Mouse (Mus musculus) testis, adult 2 months (tissue): ENCODE results near the gene Gm43191. TPM values are rescaled to one million over a fixed set of nuclear protein-coding genes. Genes with fewer than 3 reads are reported as not detected.

Experiments used
- H3K27ac ChIP-seq: fragments of 200-500 bp; 2 replicates; pipeline ENCODE4 v1.5.1; 2012; ENCODE audit warnings: low read depth, low read length; ENCODE audit not compliant: control insufficient read depth, insufficient read depth
- H3K27me3 ChIP-seq: fragments of 200-500 bp; 2 replicates; pipeline ENCODE4 v1.6.1; 2012; ENCODE audit warnings: mild to moderate bottlenecking, low read length, moderate library complexity; ENCODE audit not compliant: control insufficient read depth, insufficient read depth
- H3K36me3 ChIP-seq: fragments of 200-500 bp; 2 replicates; pipeline ENCODE4 v1.6.1; 2012; ENCODE audit warnings: mild to moderate bottlenecking, low read length; ENCODE audit not compliant: control insufficient read depth, insufficient read depth
- H3K4me1 ChIP-seq: fragments of 200-500 bp; 2 replicates; pipeline ENCODE4 v1.6.1; 2012; ENCODE audit warnings: low read length; ENCODE audit not compliant: control insufficient read depth, insufficient read depth
- H3K4me3 ChIP-seq: fragments of 200-500 bp; 2 replicates; pipeline ENCODE4 v1.5.1; 2012; ENCODE audit warnings: low read depth, mild to moderate bottlenecking, low read length, moderate library complexity, mixed read lengths; ENCODE audit not compliant: control insufficient read depth
- CTCF ChIP-seq: fragments of 200-500 bp; IDR thresholded peaks from 2 replicates; pipeline ENCODE4 v1.5.1; 2012; ENCODE audit warnings: low read depth, mild to moderate bottlenecking, inconsistent platforms, low read length, moderate library complexity; ENCODE audit not compliant: control insufficient read depth, insufficient read depth, insufficient replicate concordance
- POLR2A ChIP-seq: fragments of 200-500 bp; IDR thresholded peaks from 2 replicates; pipeline ENCODE4 v1.6.1; 2012; ENCODE audit warnings: low read depth, mild to moderate bottlenecking, inconsistent platforms, low read length, moderate library complexity; ENCODE audit not compliant: control insufficient read depth
- polyA plus RNA-seq: library from polyadenylated mRNA; depleted of rRNA; stranded (reverse); fragments of >200 nt; gene quantifications from 2 replicates; pipeline ENCODE4 v1.2.3, GENCODE M21; 2012; rRNA removed

The Gm43191 gene
- 0.19 TPM in 1 of 2 replicates, not detected in the other for polyA plus RNA-seq

DNA sequence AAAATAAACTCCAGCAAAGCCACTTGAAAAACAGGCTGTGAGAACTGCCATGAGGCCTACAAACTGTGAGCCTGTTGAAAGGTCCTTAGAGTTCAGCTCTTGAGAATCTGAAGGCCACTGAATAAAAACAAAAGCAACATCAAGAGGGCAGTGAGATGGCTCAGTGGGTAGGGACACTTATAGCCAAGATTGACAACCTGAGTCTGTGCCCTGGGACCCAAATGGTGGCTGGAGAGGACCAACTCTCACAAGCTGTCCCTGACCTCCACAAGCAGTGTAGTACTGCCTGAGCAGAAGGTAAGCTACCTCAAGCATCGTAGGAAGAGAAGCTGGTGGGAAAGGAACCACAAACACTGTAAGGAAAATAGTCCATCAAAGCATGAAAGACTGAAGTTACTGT lies at the start of gene Gm43191:
TSS of gene Gm43191 (minus strand) at position 101 of the 400 bp plus-strand sequence.
- H3K36me3 ChIP-seq, result no peaks in the 10 kb centered on the region
- TF ChIP-seq POLR2A, result no peak
- no peak for TF ChIP-seq CTCF
- H3K4me1 ChIP-seq, result no peaks in the 10 kb centered on the region
- no peak within 1 kb of the TSS for H3K27ac ChIP-seq
- H3K27me3 ChIP-seq, result no peaks in the 10 kb centered on the region
- no peak within 1 kb of the TSS for H3K4me3 ChIP-seq

DNA sequence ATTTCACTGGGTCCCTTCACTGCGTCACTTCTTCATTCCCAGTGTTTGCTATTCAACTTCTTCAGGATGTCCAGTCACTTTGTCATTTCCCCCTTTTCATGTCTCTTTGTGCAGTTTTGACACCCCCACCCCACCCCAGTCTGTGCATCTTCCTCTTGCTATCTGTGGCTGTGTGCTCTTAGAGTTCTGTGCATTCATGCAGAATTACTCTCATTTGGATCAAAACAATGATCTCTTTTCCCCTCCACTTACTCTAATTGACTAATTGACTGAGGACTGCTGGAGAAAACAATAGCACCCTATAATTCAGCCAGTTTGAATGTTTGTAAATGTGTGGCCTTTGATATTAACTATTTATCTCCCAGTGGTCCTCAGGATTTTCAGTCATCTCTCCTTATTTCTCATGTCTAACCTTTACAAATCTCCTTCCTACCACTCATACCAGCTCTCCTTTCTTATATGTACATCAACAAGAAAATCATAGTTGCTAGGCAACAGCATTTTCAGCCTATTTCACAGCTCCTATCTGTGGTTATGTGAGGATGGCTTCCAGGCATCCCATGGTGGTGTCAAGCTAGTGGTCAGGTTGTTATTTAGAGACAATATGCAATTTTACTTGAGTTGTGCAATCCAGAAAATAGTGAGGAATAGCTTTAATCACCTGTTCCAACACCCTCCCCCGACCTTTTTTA lies 48.6 kb upstream of the Gm43191 start:
- Histone ChIP-seq H3K36me3 (no peaks in the 10 kb centered on the region), H3K4me3 (no peak overlapping the region), H3K27ac (no peak overlapping the region), H3K4me1 (no peaks in the 10 kb centered on the region), H3K27me3 (no peaks in the 10 kb centered on the region)
- TF ChIP-seq POLR2A (no peak), CTCF (no peak)

DNA sequence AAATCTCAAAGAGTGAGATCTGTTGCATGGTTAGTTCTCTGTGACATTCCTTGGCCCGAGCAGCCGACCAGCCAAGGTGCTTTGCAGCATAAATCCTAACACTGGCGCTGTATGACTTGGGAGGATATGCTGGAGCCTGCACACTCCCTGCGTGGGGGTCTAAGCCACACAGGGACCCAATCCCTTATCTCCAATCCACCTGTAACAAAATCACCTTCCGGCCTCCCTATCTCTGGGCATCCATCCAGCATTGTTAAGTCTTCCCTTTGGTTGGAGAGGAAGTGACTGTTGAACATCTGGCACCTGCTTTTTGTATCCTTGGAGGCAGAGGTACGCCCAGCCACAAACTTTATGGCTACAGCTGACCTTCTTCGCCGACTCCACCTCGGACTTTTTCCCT lies 45.7 kb upstream of the Gm43191 start:
- H3K4me3 ChIP-seq, result no peak overlapping the region
- H3K27ac ChIP-seq, result no peak overlapping the region
- H3K4me1 ChIP-seq, result no peaks in the 10 kb centered on the region

DNA sequence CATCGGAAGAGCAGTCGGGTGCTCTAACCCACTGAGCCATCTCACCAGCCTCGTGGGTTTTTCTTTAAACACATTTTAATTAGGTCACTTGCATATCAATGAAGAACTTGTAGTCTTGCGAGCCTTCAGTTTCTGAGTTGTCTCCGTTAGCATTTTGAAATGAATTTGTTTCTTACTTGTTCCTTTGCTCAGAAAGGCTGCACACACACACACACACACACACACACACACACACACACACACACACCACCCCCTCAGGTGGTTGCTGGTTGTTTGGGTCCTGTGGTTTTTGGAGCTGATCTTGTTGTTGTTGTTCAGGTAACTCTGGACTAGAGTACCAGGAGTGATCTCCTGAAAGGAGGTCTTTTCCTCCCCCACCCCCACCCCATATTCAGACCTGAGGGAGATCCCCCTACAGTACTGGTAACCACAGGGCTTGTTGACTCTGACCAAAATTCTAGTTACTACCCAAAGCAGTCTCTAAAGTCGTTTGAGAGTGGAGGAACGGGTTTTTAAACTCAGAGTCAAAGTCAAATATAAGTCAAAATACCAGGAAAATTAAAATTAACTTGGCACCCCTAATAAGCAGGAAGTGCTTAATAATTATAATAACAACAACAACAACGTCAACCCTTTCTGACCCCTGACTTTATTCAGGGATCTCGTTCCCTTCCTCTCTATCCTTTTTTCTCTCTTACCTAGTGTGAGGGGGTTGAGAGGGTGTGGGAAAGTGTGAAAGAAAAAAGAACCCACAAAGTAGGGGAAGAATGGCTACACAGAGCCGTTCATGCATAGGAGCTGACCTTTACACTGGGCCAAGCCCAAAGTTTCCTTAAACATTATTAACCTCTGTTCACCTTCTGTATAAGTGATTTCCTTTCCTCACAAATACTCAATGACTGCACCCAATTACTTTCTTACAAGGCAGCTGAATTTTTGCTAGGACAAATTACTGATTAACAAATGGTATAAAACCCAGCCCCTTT lies 42.7 kb upstream of the Gm43191 start:
- no peaks in the 10 kb centered on the region for H3K36me3 ChIP-seq
- no peak overlapping the region for H3K27ac ChIP-seq
- H3K4me1 ChIP-seq, result no peaks in the 10 kb centered on the region
- H3K4me3 ChIP-seq, result no peak overlapping the region
- TF ChIP-seq CTCF, result no peak
- no peak for TF ChIP-seq POLR2A
- no peaks in the 10 kb centered on the region for H3K27me3 ChIP-seq

More for the DNA sequence above, 45.7 kb upstream of the Gm43191 start:
- H3K27me3 ChIP-seq, result no peaks in the 10 kb centered on the region
- no peaks in the 10 kb centered on the region for H3K36me3 ChIP-seq
- no peak for TF ChIP-seq CTCF
- TF ChIP-seq POLR2A, result no peak

DNA sequence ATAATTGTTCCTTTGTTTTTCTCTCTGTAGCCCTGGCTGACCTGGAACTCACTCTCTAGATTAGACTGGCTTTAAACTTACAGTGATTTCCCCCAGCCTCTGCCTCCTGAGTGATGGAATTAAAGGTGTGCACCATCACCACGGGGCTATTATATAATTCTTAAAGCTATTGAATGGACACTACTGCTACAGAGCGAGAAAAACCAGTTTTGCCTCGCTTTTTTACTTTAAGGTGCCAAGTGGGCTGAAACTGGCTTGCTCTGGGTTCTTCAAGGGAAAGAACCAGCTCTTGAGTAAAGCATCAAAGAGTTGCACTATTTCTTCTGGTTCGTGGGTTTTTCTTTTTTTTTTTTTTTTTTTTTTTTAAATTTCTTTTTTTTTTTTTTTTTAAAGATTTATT lies 41.9 kb upstream of the Gm43191 start:
- Histone ChIP-seq H3K4me1 (no peaks in the 10 kb centered on the region), H3K27ac (no peak overlapping the region), H3K36me3 (no peaks in the 10 kb centered on the region), H3K4me3 (no peak overlapping the region), H3K27me3 (no peaks in the 10 kb centered on the region)
- no peak for TF ChIP-seq CTCF
- no peak for TF ChIP-seq POLR2A

DNA sequence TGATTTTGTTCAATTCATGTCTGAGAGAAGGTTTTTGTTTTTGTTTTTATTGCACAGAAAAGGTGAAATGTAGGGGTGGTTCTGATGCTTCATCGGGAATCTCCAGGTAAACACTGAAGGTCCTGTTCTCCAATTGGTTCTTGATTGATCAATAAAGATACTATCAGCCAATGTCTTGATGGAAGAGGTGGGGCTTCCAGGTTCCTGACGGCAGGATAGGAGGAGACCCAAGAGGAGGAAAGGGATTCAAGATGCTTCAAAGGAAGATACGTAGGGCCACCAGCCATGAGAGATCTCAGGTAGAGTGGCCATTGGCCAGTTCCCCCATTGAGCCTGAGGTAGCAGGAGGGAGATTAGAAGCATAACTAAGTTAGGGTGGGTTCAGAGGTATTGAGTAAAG lies 37.9 kb upstream of the Gm43191 start:
- TF ChIP-seq POLR2A (no peak), CTCF (no peak)
- Histone ChIP-seq H3K4me1 (no peaks in the 10 kb centered on the region), H3K27me3 (no peaks in the 10 kb centered on the region), H3K27ac (no peak overlapping the region), H3K36me3 (no peaks in the 10 kb centered on the region), H3K4me3 (no peak overlapping the region)

DNA sequence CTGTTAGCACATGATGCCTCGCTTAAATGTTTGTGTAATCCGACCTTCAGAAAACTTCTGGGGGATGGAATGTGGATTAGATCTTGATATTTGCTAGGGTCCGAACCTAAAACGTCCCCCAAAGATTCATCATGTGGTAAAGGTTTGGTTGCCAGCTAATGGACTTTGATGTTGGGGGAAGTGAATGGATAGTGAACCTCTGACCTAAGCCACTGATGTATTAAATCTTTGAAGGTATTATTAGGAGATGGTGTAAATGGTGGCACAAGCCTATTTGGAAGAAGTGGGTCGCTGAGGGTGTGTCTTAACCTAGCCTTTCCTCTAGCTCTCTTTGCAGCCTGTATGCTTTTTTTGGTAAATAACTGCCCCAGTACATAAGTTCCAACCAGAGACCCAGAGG lies 32.0 kb upstream of the Gm43191 start:
- Histone ChIP-seq H3K27me3 (no peaks in the 10 kb centered on the region), H3K36me3 (no peaks in the 10 kb centered on the region), H3K27ac (no peak overlapping the region), H3K4me1 (peaks cover 5% of the 10 kb centered on the region), H3K4me3 (peak overlapping the region; percentile 96; the same call in 1 of the 2 replicates)
- TF ChIP-seq POLR2A, result no peak
- no peak for TF ChIP-seq CTCF
